Mouse (Mus musculus) mesoderm, embryonic 11.5 days (tissue): Measurements from ENCODE around the gene Tmem179.

Experiments
- DNase-seq: peaks from one replicate; pipeline ENCODE4 v3.0.0-alpha.2; 2012; ENCODE audit warnings: low read depth, low spot score

The Tmem179 gene

GRCm38 (mm10) chr12:112538356-112538755 is 21.8 kb upstream of the Tmem179 start:
- DNase-seq = no peak

- no peak for DNase-seq
Measured at GRCm38 (mm10) chr12:112537233-112537632, 20.7 kb upstream of the Tmem179 start.

GRCm38 (mm10) chr12:112533758-112534157 is 17.2 kb upstream of the Tmem179 start:
- DNase-seq = no peak

GRCm38 (mm10) chr12:112518105-112518504 is 1.6 kb upstream of the Tmem179 start:
- peak; percentile 26 for DNase-seq

- no peak for DNase-seq
Measured at GRCm38 (mm10) chr12:112514897-112515296, 1.6 kb downstream of the Tmem179 start.

- peak; percentile 80 for DNase-seq
Measured at GRCm38 (mm10) chr12:112510733-112511372, 5.7 kb downstream of the Tmem179 start.

- no peak for DNase-seq
Measured at GRCm38 (mm10) chr12:112510365-112510732, 6.2 kb downstream of the Tmem179 start.

- DNase-seq = no peak
Measured at GRCm38 (mm10) chr12:112507984-112508383, 8.6 kb downstream of the Tmem179 start.

- DNase-seq = peak; percentile 50
Measured at GRCm38 (mm10) chr12:112507264-112507663, 9.3 kb downstream of the Tmem179 start.

- DNase-seq = no peak
Measured at GRCm38 (mm10) chr12:112506267-112506666, 10.3 kb downstream of the Tmem179 start.

GRCm38 (mm10) chr12:112503003-112503771 is 13.4 kb downstream of the Tmem179 start:
- DNase-seq = no peak

GRCm38 (mm10) chr12:112498683-112499082 is 17.9 kb downstream of the Tmem179 start:
- DNase-seq = no peak

GRCm38 (mm10) chr12:112497731-112498130 is 18.8 kb downstream of the Tmem179 start:
- DNase-seq = no peak

GRCm38 (mm10) chr12:112496136-112496535 is 20.4 kb downstream of the Tmem179 start:
- DNase-seq = no peak

- peak; percentile 51 for DNase-seq
Measured at GRCm38 (mm10) chr12:112490444-112490939, 26.1 kb downstream of the Tmem179 start.

- DNase-seq = no peak
Measured at GRCm38 (mm10) chr12:112489535-112489934, 27.0 kb downstream of the Tmem179 start.

- DNase-seq = no peak
Measured at GRCm38 (mm10) chr12:112489134-112489533, 27.4 kb downstream of the Tmem179 start, which contains the start of gene A530016L24Rik. Gene A530016L24Rik (plus strand): TSS chr12:112489448.

- peak; percentile 90 for DNase-seq
Measured at GRCm38 (mm10) chr12:112473777-112474176, 42.8 kb downstream of the Tmem179 start.

- DNase-seq = no peak
Measured at GRCm38 (mm10) chr12:112470216-112470615, 46.3 kb downstream of the Tmem179 start.

- DNase-seq = no peak
Measured at GRCm38 (mm10) chr12:112469393-112469792, 47.2 kb downstream of the Tmem179 start.

GRCm38 (mm10) chr12:112467387-112467786 is 49.2 kb downstream of the Tmem179 start:
- DNase-seq = no peak

- no peak for DNase-seq
Measured at GRCm38 (mm10) chr12:112465928-112466327, 50.6 kb downstream of the Tmem179 start.

- no peak for DNase-seq
Measured at GRCm38 (mm10) chr12:112464516-112464915, 52.0 kb downstream of the Tmem179 start.
